Mouse (Mus musculus): ENCODE measurements around the gene Glul. TPM values are rescaled to one million over a fixed set of nuclear protein-coding genes. Genes with fewer than 3 reads are reported as not detected.

The Glul gene
- polyA plus RNA-seq, 1 experiment from 2014 or later = 139 TPM

- no peaks in the 10 kb centered on the region for H3K9me3 ChIP-seq (ENCODE audit: control insufficient read depth, low read length)
- no peaks in the 10 kb centered on the region for H3K4me1 ChIP-seq (ENCODE audit: control insufficient read depth, insufficient read depth, low read length)
- no peak for ATAC-seq (ENCODE audit: low FRiP score, low TSS enrichment)
- no peak overlapping the region for H3K27ac ChIP-seq (ENCODE audit: low read depth, low read length)
- H3K4me3 ChIP-seq (ENCODE audit: low read length) = no peak overlapping the region
- no peak overlapping the region for H3K9ac ChIP-seq (ENCODE audit: low read depth, low read length)
- H3K4me2 ChIP-seq (replicated peaks; ENCODE audit: low read depth, low read length) = no peak overlapping the region
- WGBS = 40% methylated on average over 7 of the region's 7 CpGs
- no peaks in the 10 kb centered on the region for H3K27me3 ChIP-seq (ENCODE audit: control insufficient read depth, insufficient read depth, low read length)
- no peaks in the 10 kb centered on the region for H3K36me3 ChIP-seq (ENCODE audit: control insufficient read depth, insufficient read depth, low read length)
Measured at GRCm38 (mm10) chr1:153946971-153947370, 47.2 kb downstream of the Glul start.

GRCm38 (mm10) chr1:153947837-153948236 is 48.1 kb downstream of the Glul start:
- no peaks in the 10 kb centered on the region for H3K36me3 ChIP-seq (ENCODE audit: control insufficient read depth, insufficient read depth, low read length)
- H3K4me2 ChIP-seq (replicated peaks; ENCODE audit: low read depth, low read length) = no peak overlapping the region
- no peaks in the 10 kb centered on the region for H3K9me3 ChIP-seq (ENCODE audit: control insufficient read depth, low read length)
- no peaks in the 10 kb centered on the region for H3K4me1 ChIP-seq (ENCODE audit: control insufficient read depth, insufficient read depth, low read length)
- no peak for ATAC-seq (ENCODE audit: low FRiP score, low TSS enrichment)
- H3K27ac ChIP-seq (ENCODE audit: low read depth, low read length) = no peak overlapping the region
- no peaks in the 10 kb centered on the region for H3K27me3 ChIP-seq (ENCODE audit: control insufficient read depth, insufficient read depth, low read length)
- WGBS = 97% methylated on average over 6 of the region's 6 CpGs
- H3K4me3 ChIP-seq (ENCODE audit: low read length) = no peak overlapping the region
- no peak overlapping the region for H3K9ac ChIP-seq (ENCODE audit: low read depth, low read length)

GRCm38 (mm10) chr1:153953232-153953631 is 53.5 kb downstream of the Glul start:
- WGBS = 89% methylated on average over 9 of the region's 9 CpGs
- H3K9me3 ChIP-seq (ENCODE audit: control insufficient read depth, low read length) = no peaks in the 10 kb centered on the region
- no peak for ATAC-seq (ENCODE audit: low FRiP score, low TSS enrichment)
- no peaks in the 10 kb centered on the region for H3K36me3 ChIP-seq (ENCODE audit: control insufficient read depth, insufficient read depth, low read length)
- H3K4me1 ChIP-seq (ENCODE audit: control insufficient read depth, insufficient read depth, low read length) = no peaks in the 10 kb centered on the region
- H3K9ac ChIP-seq (ENCODE audit: low read depth, low read length) = no peak overlapping the region
- no peak overlapping the region for H3K27ac ChIP-seq (ENCODE audit: low read depth, low read length)
- H3K27me3 ChIP-seq (ENCODE audit: control insufficient read depth, insufficient read depth, low read length) = no peaks in the 10 kb centered on the region
- H3K4me2 ChIP-seq (replicated peaks; ENCODE audit: low read depth, low read length) = no peak overlapping the region
- no peak overlapping the region for H3K4me3 ChIP-seq (ENCODE audit: low read length)

GRCm38 (mm10) chr1:153953797-153954196 is 54.1 kb downstream of the Glul start:
- no peak overlapping the region for H3K4me3 ChIP-seq (ENCODE audit: low read length)
- no peaks in the 10 kb centered on the region for H3K4me1 ChIP-seq (ENCODE audit: control insufficient read depth, insufficient read depth, low read length)
- H3K27me3 ChIP-seq (ENCODE audit: control insufficient read depth, insufficient read depth, low read length) = no peaks in the 10 kb centered on the region
- no peaks in the 10 kb centered on the region for H3K36me3 ChIP-seq (ENCODE audit: control insufficient read depth, insufficient read depth, low read length)
- no peak for ATAC-seq (ENCODE audit: low FRiP score, low TSS enrichment)
- H3K4me2 ChIP-seq (replicated peaks; ENCODE audit: low read depth, low read length) = no peak overlapping the region
- WGBS = 81% methylated on average over 6 of the region's 6 CpGs
- H3K27ac ChIP-seq (ENCODE audit: low read depth, low read length) = no peak overlapping the region
- H3K9me3 ChIP-seq (ENCODE audit: control insufficient read depth, low read length) = no peaks in the 10 kb centered on the region
- no peak overlapping the region for H3K9ac ChIP-seq (ENCODE audit: low read depth, low read length)

GRCm38 (mm10) chr1:153957850-153958249 is 58.1 kb downstream of the Glul start:
- H3K36me3 ChIP-seq (ENCODE audit: control insufficient read depth, insufficient read depth, low read length) = no peaks in the 10 kb centered on the region
- no peak overlapping the region for H3K9ac ChIP-seq (ENCODE audit: low read depth, low read length)
- H3K27me3 ChIP-seq (ENCODE audit: control insufficient read depth, insufficient read depth, low read length) = no peaks in the 10 kb centered on the region
- no peak overlapping the region for H3K4me2 ChIP-seq (replicated peaks; ENCODE audit: low read depth, low read length)
- no peak overlapping the region for H3K27ac ChIP-seq (ENCODE audit: low read depth, low read length)
- WGBS = 57% methylated on average over 1 of the region's 1 CpGs
- no peaks in the 10 kb centered on the region for H3K4me1 ChIP-seq (ENCODE audit: control insufficient read depth, insufficient read depth, low read length)
- no peak overlapping the region for H3K4me3 ChIP-seq (ENCODE audit: low read length)
- ATAC-seq (ENCODE audit: low FRiP score, low TSS enrichment) = no peak
- H3K9me3 ChIP-seq (ENCODE audit: control insufficient read depth, low read length) = no peaks in the 10 kb centered on the region

Small RNA genes lying within 50 kb of the gene (microRNA-seq; reads per million reads assigned to microRNA genes)
- 13.9 reads per million, percentile 30 among the genes with 10 or more reads in this experiment for gene Mir8114

Other genes starting within 250 kb of the Glul start
- gene Rgs8, start 246.9 kb upstream of the Glul start, polyA plus RNA-seq (2014; fragmentation: Nextera tagmentation; extraction: Ambion mirVana) = 0.04 and 0.10 TPM in 2 replicates
- gene Rgs16, start 159.6 kb upstream of the Glul start, polyA plus RNA-seq (2014; fragmentation: Nextera tagmentation; extraction: Ambion mirVana) = 1.5 and 2.7 TPM in 2 replicates
- 6.5 and 7.5 TPM in 2 replicates for gene Rnasel, start 150.5 kb upstream of the Glul start, polyA plus RNA-seq (2014; fragmentation: Nextera tagmentation; extraction: Ambion mirVana)
- not detected in 2 replicates for gene Rgsl1, start 55.8 kb upstream of the Glul start, polyA plus RNA-seq (2014; fragmentation: Nextera tagmentation; extraction: Ambion mirVana)
- 0.51 and 0.61 TPM in 2 replicates for gene Teddm1b, start 25.6 kb upstream of the Glul start, polyA plus RNA-seq (2014; fragmentation: Nextera tagmentation; extraction: Ambion mirVana)
- gene Teddm1a, start 8.2 kb upstream of the Glul start, polyA plus RNA-seq (2014; fragmentation: Nextera tagmentation; extraction: Ambion mirVana) = not detected in 2 replicates
- gene Teddm2, start 284 bp downstream of the Glul start, polyA plus RNA-seq (2014; fragmentation: Nextera tagmentation; extraction: Ambion mirVana) = 0.38 and 0.50 TPM in 2 replicates